In genomic region chr13:97070931-97071625, GRCm38 (mm10) we compare ENCODE assay signal across 9 mouse cellular contexts. TPM values are rescaled to one million over a fixed set of nuclear protein-coding genes. Genes with fewer than 3 reads are reported as not detected.
DNase-seq lines count a peak whose midpoint lies in the region; ATAC-seq and TF ChIP-seq lines count a peak whose summit lies in the region.
"Had no signal": no experiment of that assay in that cellular context is flagged by ENCODE, and none has a peak within 500 bp of the region (broad histone marks: within the 10 kb centered on the region; RNA-seq: fewer than 3 reads in every experiment).

No protein-coding gene starts in this region.

- DNase-seq in lung, embryonic 14.5 days = peak; percentile 55
- DNase-seq in lung, postnatal 10 days = no peak
- DNase-seq in cerebellum, adult 18-20 months = peak; percentile 37 to 49
- peak; percentile 56 for DNase-seq in forebrain, postnatal 0 days
- peak; percentile 8 to 37 for DNase-seq in kidney, postnatal 25 days
- DNase-seq in midbrain, postnatal 0 days (ENCODE audit: low spot score) = peak; percentile 66
- DNase-seq in ovary, postnatal 14 days (ENCODE audit: low spot score) = no peak

- peaks cover 38% of the 10 kb centered on the region for H3K27me3 ChIP-seq in lung, embryonic 14.5 days (ENCODE audit: insufficient read depth, low read length)
- H3K27me3 ChIP-seq in forebrain, postnatal 0 days (ENCODE audit: insufficient read depth, low read length) = peaks cover 12% of the 10 kb centered on the region; the same call in 1 of the 2 replicates
- H3K27me3 ChIP-seq in midbrain, postnatal 0 days (ENCODE audit: insufficient read depth, low read length) = no peaks in the 10 kb centered on the region

- no peaks in the 10 kb centered on the region for H3K4me1 ChIP-seq in lung, embryonic 14.5 days (ENCODE audit: insufficient read depth)
- no peaks in the 10 kb centered on the region for H3K4me1 ChIP-seq in forebrain, postnatal 0 days (ENCODE audit: insufficient read depth)
- H3K4me1 ChIP-seq in midbrain, postnatal 0 days (ENCODE audit: insufficient read depth, low read length) = peaks cover 4% of the 10 kb centered on the region; the same call in 1 of the 2 replicates

- peak; percentile 63 for ATAC-seq in lung, embryonic 14.5 days (ENCODE audit: insufficient read depth)
- ATAC-seq in forebrain, postnatal 0 days = peak; percentile 87
- peak; percentile 86 for ATAC-seq in midbrain, postnatal 0 days (ENCODE audit: low FRiP score)
- no peak for ATAC-seq in megakaryocyte progenitor cell, adult 5-6 weeks (replicated peaks; ENCODE audit: poor library complexity)

- H3K9me3 ChIP-seq in lung, embryonic 14.5 days (ENCODE audit: low read depth, low read length) = no peaks in the 10 kb centered on the region
- no peaks in the 10 kb centered on the region for H3K9me3 ChIP-seq in forebrain, postnatal 0 days (ENCODE audit: low read length)
- H3K9me3 ChIP-seq in midbrain, postnatal 0 days (ENCODE audit: low read length) = no peaks in the 10 kb centered on the region

- H3K4me3 ChIP-seq in lung, embryonic 14.5 days (ENCODE audit: low read depth, low read length) = peak overlapping the region; percentile 71
- H3K4me3 ChIP-seq in forebrain, postnatal 0 days (ENCODE audit: low read depth, low read length) = peak overlapping the region; percentile 86
- H3K4me3 ChIP-seq in midbrain, postnatal 0 days (ENCODE audit: low read depth, low read length) = peak overlapping the region; percentile 91

- peak overlapping the region; percentile 99 for H3K4me2 ChIP-seq in lung, embryonic 14.5 days
- peak overlapping the region; percentile 78 for H3K4me2 ChIP-seq in forebrain, postnatal 0 days (ENCODE audit: low read depth)
- peak overlapping the region; percentile 68 for H3K4me2 ChIP-seq in midbrain, postnatal 0 days (ENCODE audit: low read depth, low read length, poor library complexity, severe bottlenecking)

- H3K36me3 ChIP-seq in lung, embryonic 14.5 days (ENCODE audit: insufficient read depth) = no peaks in the 10 kb centered on the region
- H3K36me3 ChIP-seq in forebrain, postnatal 0 days (ENCODE audit: insufficient read depth) = no peaks in the 10 kb centered on the region
- H3K36me3 ChIP-seq in midbrain, postnatal 0 days (ENCODE audit: insufficient read depth, low read length) = no peaks in the 10 kb centered on the region

- no peak for TF ChIP-seq CTCF in lung, embryonic 14.5 days (IDR thresholded peaks at IDR 0.05; ENCODE audit: low read depth)
- no peak for TF ChIP-seq CTCF in forebrain, postnatal 0 days (IDR thresholded peaks at IDR 0.05; ENCODE audit: low read depth)
- TF ChIP-seq CTCF in midbrain, postnatal 0 days (IDR thresholded peaks at IDR 0.05) = no peak

- WGBS in lung, embryonic 14.5 days = 2% methylated on average over 73 of the region's 85 CpGs
- 3% methylated on average over 67 of the region's 85 CpGs for WGBS in forebrain, postnatal 0 days
- WGBS in midbrain, postnatal 0 days = under 1% methylated on average over 67 of the region's 85 CpGs

- peak overlapping the region; percentile 68 for H3K9ac ChIP-seq in lung, embryonic 14.5 days
- H3K9ac ChIP-seq in forebrain, postnatal 0 days = peak overlapping the region; percentile 87
- H3K9ac ChIP-seq in midbrain, postnatal 0 days (replicated peaks; ENCODE audit: low read length, poor library complexity, severe bottlenecking) = peak overlapping the region; percentile 92

- no peak overlapping the region for H3K27ac ChIP-seq in lung, embryonic 14.5 days (ENCODE audit: low read depth)
- H3K27ac ChIP-seq in forebrain, postnatal 0 days (ENCODE audit: low read depth, low read length) = peak overlapping the region; percentile 89
- H3K27ac ChIP-seq in midbrain, postnatal 0 days (ENCODE audit: low read depth, low read length) = peak overlapping the region; percentile 97

RNA-seq across cellular contexts. Expression of gene Fam169a, which starts 4.0 kb away (rescaled TPM):
- polyA plus RNA-seq in lung, embryonic 14.5 days (2014; fragmentation: Nextera tagmentation; extraction: Ambion mirVana) = 2.9 and 3.7 TPM in 2 replicates
- 34.0 and 40.4 TPM in 2 replicates for total RNA-seq in forebrain, postnatal 0 days (2014; rRNA removed)
- 13.1 and 18.5 TPM in 2 replicates for polyA plus RNA-seq in forebrain, postnatal 0 days (2015; fragmentation: Nextera tagmentation; extraction: Ambion mirVana)
- total RNA-seq in midbrain, postnatal 0 days (2014; rRNA removed) = 46.4 and 48.8 TPM in 2 replicates
- 28.8 and 29.9 TPM in 2 replicates for polyA plus RNA-seq in midbrain, postnatal 0 days (2015; fragmentation: Nextera tagmentation; extraction: Ambion mirVana)
- 0.10 TPM in 1 of 2 replicates, not detected in the other for total RNA-seq in megakaryocyte progenitor cell, adult 5-6 weeks (2015)
- 0.17 and 0.44 TPM in 2 replicates for total RNA-seq in megakaryocyte progenitor cell, adult 5-6 weeks (2017)

RNA-seq across cellular contexts. Expression of gene Gm6169, which starts 28.0 kb away (rescaled TPM):
- 3.1 and 4.6 TPM in 2 replicates for polyA plus RNA-seq in lung, embryonic 14.5 days (2014; fragmentation: Nextera tagmentation; extraction: Ambion mirVana)
- 0.62 TPM in 1 of 2 replicates, not detected in the other for total RNA-seq in forebrain, postnatal 0 days (2014; rRNA removed)
- 1.0 and 1.7 TPM in 2 replicates for polyA plus RNA-seq in forebrain, postnatal 0 days (2015; fragmentation: Nextera tagmentation; extraction: Ambion mirVana)
- not detected in 2 replicates for total RNA-seq in midbrain, postnatal 0 days (2014; rRNA removed)
- polyA plus RNA-seq in midbrain, postnatal 0 days (2015; fragmentation: Nextera tagmentation; extraction: Ambion mirVana) = 0.58 and 0.89 TPM in 2 replicates
- 3.6 and 4.2 TPM in 2 replicates for total RNA-seq in megakaryocyte progenitor cell, adult 5-6 weeks (2015)
- 0.41 and 0.87 TPM in 2 replicates for total RNA-seq in megakaryocyte progenitor cell, adult 5-6 weeks (2017)

RNA-seq across cellular contexts. Expression of gene 1700029F12Rik, which starts 36.9 kb away (rescaled TPM):
- polyA plus RNA-seq in lung, embryonic 14.5 days (2014; fragmentation: Nextera tagmentation; extraction: Ambion mirVana) = not detected in 2 replicates
- total RNA-seq in forebrain, postnatal 0 days (2014; rRNA removed) = not detected in 2 replicates
- not detected in 2 replicates for polyA plus RNA-seq in forebrain, postnatal 0 days (2015; fragmentation: Nextera tagmentation; extraction: Ambion mirVana)
- total RNA-seq in midbrain, postnatal 0 days (2014; rRNA removed) = not detected in 2 replicates
- polyA plus RNA-seq in midbrain, postnatal 0 days (2015; fragmentation: Nextera tagmentation; extraction: Ambion mirVana) = not detected in 2 replicates
- total RNA-seq in megakaryocyte progenitor cell, adult 5-6 weeks (2015) = not detected in 2 replicates
- total RNA-seq in megakaryocyte progenitor cell, adult 5-6 weeks (2017) = not detected in 2 replicates
- total RNA-seq: neutrophil, adult 5-6 weeks had no signal

Comparison
In these comparisons a context has a peak if more than half of its experiments do, and no peak if none do; other contexts are left out.
1. DNase-seq: peak in lung, embryonic 14.5 days (single experiment), cerebellum, adult 18-20 months (2 of 2), forebrain, postnatal 0 days (single experiment), kidney, postnatal 25 days (2 of 2) and midbrain, postnatal 0 days (single experiment); none in lung, postnatal 10 days (single experiment) and ovary, postnatal 14 days (single experiment).
2. RNA of gene Fam169a, which starts 4.0 kb away (total RNA-seq): 46.4 to 48.8 TPM in midbrain, postnatal 0 days and 34.0 to 40.4 TPM in forebrain, postnatal 0 days; 0.10 to 0.44 TPM in megakaryocyte progenitor cell, adult 5-6 weeks; every median in the first group is over 10 times any median in the second.
3. Peak in every context shown above with its lines, with median percentiles within 50 percentile points of each other: H3K4me2 ChIP-seq, H3K4me3 ChIP-seq and H3K9ac ChIP-seq.